Mouse (Mus musculus) kidney, adult 8-10 months (tissue): ENCODE measurements around the gene Ankrd33b.
A peak's percentile ranks its signal among the peaks of the same experiment; 100 is the strongest.

Experiments used
- DNase-seq, 2 experiments: peaks; one replicate each; pipeline ENCODE4 v3.0.0; 2022

Gene Ankrd33b

DNA sequence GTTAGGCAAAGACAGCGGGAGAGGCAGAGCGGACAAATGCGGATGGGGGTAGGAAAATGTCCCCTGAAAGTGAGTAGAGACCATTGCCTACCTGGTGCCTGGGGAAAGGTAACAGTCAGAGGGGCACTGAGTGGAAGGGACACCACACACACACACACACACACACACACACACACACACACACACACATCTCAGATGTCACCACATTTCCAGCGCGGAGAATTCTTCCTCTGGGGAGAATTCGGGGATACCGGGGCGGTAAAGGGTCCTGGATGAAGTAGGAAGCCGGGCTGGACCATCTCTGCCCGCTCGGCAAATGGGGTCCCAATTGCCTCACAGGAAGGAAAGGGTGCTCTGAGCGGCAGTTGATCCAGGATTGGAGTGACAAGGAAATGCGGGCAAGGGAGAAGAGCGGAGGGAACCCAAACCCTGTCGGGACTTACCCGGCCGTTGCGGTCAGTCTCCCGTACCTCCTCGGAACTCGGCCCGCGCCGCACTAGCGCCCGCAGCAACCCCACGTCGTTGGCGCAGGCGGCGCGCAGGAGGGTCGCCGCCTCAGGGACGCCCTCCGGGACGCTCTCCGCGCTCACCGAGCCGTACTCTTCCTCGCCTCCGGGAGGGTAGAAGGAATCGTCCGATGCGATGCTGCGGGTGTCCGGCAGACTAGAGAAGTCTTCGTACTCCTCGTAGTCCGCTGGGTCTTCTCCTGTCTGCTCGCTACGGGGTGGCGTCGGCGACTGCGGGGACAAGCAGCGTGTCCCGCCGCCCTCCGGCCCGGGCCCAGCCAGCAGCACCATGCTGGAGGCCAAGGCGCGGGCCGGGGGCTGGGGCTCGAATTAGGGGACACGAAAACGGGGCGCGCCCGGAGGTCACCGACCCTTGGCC, 688 bp downstream of the Ankrd33b start:
- no peak for DNase-seq

DNA sequence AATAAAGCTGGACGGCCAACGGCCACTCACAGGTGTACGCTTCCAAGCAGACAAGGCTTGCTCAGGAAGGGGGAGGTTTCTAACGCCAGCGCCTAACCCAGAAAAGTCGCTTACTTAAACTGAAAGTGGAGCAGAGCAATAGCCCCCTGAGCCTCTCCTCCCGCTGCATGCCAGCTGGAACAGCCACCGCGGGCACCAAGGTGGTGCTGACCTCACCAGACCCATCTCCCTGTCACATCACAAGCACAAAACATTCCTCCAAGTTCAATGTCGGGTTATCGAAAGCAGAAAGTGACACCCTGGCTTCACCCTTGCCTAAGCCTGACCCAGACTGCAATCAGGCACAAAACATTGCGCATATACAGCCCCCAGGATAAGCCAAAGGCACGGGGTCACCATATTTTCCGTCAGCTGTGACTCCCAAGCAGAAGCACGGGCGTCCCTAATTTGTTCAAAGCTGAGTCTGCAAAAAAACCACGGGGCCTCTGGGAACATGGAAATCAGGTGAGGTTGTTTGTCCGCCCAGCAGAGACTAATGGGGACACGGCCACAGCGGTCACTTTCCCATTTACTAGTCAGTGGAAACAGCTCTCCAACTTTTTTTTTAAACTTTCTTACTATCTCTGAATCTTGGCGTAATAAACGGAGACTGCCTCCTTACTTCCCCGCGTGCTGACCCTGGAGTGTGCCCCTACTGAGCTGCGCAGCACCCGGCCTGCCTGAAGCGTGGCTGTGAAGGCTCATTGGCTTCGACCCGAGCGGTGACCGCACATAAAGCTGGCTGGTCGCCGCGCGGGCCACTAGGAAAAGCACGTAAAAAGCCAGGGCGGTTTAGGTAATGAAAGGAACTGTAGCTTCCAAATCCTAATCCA, 1.6 kb downstream of the Ankrd33b start:
- peak in 1 of 2 experiments; percentile 50 for DNase-seq

DNA sequence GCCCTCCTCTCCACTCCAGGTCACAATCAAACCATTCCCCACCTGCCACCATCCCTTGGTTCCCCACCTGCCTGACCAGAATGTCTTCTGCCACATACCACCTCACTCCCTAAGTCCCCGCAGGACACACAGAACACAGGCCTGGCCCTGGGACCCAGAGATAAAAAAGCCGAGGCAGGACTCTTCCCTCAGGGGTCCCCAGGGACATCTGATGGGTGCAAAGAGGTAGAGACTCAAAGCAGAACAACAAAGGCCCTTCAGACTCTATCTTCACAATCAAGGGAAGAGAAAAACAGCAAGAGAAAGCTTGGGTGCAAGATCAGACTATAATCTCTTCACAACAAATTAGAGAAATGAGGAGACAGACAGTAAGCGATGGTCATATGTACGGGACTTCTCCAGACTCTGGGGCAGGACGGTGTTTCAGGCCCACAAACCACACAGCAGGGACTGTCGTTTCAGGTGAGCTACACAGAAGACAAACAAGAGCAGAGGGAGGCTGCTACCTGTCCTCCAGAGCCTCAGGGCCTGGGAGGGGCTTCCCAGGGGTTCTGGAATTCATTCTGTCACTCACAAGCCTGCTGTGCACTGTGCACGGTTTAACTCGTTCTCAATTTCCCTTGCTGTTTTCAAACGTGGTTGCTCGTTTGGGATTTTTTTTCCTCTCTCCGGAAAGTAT, 2.3 kb downstream of the Ankrd33b start:
- DNase-seq, result no peak

GRCm38 (mm10) chr15:31364396-31364795, 3.1 kb downstream of the Ankrd33b start:
- DNase-seq, result peak; percentile 63 to 75

- DNase-seq, result no peak
Observed at GRCm38 (mm10) chr15:31363981-31364361, 3.6 kb downstream of the Ankrd33b start.

DNA sequence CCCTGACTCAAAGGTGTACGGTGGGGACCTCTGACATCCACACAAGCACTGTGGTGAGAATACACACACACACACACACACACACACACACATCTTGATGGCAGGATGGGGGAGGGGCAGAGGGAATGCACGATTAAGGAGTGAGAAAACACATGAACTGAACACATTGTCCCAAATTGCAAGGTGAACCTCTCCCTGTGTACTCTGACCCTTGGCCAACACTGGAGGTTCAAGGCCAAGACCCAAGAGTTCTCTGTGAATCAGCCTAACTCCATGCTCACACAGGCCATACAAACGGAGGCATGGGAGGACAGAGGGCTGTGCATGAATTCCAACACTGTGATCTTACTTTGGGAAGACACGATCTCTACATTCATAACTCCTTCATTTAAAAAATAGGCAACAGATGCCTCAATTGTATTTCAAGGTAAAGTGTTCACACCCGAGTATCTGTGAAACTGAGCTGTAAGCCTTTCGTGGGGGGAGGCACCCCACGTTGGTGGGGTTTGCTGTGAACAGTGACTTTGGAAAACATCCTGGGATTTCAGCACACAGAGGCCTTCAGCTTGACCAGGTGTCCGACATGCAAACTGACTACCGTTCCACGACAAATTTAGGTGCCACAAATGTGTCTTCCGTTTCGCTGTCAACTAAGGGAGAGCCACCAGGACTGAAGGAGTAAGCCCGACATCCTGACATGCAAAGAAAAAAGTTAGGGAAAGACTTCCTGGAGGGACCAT, 4.1 kb downstream of the Ankrd33b start:
- DNase-seq, result no peak

DNA sequence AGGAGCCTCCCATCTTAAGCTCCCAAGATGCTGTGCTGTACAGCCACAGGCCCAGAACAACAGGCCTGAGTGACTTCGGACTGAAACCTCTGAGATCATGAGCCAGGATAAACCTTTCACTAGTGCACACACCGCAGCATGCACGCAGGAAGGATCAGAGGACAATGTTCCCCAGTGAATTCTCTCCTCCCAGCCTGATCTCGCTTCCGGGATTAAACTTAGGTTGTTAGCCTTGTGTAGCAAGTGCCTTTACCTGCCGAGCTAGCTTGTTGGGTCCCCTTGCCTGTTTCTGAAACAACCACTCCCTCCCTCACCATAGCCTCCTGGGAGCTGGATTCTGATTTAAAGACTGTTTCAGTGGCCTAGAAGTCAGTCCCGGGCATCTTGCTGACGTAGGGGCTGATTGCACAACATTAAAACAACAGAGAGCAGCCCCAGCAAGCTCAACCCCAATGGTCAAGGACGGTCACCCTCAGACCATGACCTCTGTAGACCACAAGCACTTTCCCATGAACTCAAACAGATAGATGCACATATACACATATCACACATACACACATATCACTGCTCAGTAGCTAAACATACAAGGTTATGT, 6.2 kb downstream of the Ankrd33b start:
- DNase-seq, result no peak

DNA sequence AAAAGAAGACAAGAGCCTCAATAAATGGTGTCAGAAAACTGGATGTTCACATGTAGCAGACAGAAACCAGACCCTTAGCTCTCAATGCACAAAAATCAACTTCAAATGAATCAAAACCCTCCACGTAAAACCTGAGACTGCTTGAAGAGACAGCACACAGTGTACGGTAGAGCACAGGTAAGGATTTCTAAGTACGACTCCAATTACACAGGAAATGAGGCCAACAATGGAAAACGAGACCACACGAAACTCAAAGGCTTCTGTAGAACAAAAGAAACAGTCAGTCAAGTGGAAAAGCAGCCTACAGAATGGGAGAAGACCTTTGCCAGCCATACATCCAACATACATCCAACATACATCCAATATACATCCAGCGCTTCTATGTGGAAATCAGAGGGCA, 6.9 kb downstream of the Ankrd33b start:
- DNase-seq, result no peak

DNA sequence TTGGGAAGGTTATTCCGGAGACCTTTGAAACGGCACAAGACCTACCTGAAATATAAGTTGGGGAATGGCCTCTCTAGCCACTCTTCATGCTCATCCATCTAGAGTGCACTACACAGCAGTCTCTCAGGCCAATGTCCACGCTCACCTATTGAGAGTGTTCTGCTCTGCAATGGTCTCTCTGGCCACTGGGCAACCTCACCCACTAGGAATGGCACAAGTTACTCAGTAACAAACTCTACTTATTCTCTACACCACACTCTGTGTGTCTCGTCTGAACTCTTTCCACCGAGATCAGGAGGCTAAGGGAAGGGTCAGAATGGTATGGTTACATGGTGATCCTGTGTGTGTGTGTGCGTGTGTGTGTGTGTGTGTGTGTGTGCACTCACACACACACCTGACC, 7.7 kb downstream of the Ankrd33b start:
- peak; percentile 69 to 78 for DNase-seq

GRCm38 (mm10) chr15:31352494-31353279, 14.8 kb downstream of the Ankrd33b start:
- no peak for DNase-seq

GRCm38 (mm10) chr15:31349810-31350341, 17.6 kb downstream of the Ankrd33b start:
- no peak for DNase-seq

DNA sequence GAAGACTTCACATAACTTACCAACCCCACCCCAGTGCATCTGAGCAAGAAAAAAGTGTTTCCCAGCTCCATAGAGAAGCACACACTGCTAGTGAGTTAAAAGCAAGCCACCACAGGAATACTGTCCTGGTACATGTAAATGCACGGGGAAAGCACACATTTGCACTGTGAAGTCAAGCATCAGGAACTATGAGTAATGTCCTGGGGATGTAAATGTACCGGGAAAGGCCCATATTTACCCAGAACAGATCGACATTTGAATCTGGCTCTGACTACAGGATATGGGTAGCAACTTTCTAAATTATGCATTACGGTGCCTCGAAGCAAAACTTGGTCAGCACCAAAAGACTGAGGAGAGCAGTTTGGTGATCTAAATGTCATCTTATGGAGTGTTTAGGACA, 18.5 kb downstream of the Ankrd33b start:
- DNase-seq, result no peak

DNA sequence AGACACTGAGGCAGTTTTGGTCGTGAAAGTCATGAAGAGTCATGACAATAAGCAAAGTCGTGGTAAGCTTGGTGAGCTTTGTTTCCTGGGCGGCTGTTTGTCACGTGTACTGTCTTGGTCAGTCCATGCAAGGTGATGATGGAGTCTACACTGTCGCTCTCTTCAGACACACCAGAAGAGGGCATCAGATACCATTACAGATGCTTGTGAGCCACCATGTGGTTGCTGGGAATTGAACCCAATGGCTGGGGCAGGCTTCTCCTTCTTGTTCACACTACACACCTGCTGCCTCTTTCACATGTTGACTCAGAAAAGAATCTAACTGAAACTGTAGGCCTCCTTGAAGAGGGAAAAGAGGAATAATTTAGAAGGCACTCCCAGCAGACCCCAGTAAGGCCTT, 19.3 kb downstream of the Ankrd33b start:
- no peak for DNase-seq

- DNase-seq, result no peak
Observed at GRCm38 (mm10) chr15:31346508-31346907, 21.0 kb downstream of the Ankrd33b start.

- no peak for DNase-seq
Observed at GRCm38 (mm10) chr15:31345366-31345765, 22.2 kb downstream of the Ankrd33b start.

GRCm38 (mm10) chr15:31344811-31345211, 22.7 kb downstream of the Ankrd33b start:
- DNase-seq, result no peak

- DNase-seq, result peak; percentile 81 to 84
Observed at GRCm38 (mm10) chr15:31343602-31344001, 23.9 kb downstream of the Ankrd33b start.

- DNase-seq, result peak; percentile 52 to 78
Observed at GRCm38 (mm10) chr15:31342496-31342901, 25.0 kb downstream of the Ankrd33b start.

- no peak for DNase-seq
Observed at GRCm38 (mm10) chr15:31342001-31342400, 25.5 kb downstream of the Ankrd33b start.

DNA sequence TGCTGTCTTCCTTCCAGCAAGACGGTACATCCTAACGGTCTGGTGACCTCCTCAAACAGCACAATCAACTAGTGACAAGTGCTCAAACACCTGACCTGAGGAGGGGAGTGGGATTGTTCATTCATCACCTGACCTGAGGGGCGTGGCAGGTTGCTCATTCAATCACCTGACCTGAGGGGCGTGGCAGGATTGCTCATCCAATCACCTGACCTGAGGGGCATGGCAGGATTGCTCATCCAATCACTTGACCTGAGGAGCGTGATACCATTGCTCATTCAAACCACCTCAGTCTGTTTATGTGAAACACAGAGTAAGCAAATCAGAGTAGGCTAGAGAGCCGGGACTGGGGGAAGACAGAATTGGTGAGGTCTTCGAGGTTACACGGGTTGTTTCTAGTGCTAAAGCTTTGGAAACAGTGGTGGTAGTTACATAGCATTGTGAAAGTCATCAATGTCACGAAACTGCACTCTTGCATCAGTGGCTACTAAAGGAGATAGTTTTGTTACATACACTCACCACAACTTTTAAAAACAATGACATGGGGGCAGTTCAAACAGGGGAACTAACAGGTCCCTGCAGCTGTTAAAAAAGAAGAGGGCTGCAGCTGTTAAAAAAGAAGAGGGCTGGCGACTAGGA, 28.8 kb downstream of the Ankrd33b start:
- no peak for DNase-seq
